Mouse (Mus musculus) liver, embryonic 11.5 days (tissue): ENCODE data around the gene Lpar6. TPM values are rescaled to one million over a fixed set of nuclear protein-coding genes. Genes with fewer than 3 reads are reported as not detected.
A peak's percentile ranks its signal among the peaks of the same experiment; 100 is the strongest.

ENCODE experiments used
- ATAC-seq: fragments of 200-750 bp; cut with Nextera tagmentation; replicated peaks from 2 replicates; pipeline ENCODE4 v1.8.0; 2017; ENCODE audit warnings: moderate number of reproducible peaks, mild to moderate bottlenecking, moderate TSS enrichment, moderate library complexity; ENCODE audit not compliant: low FRiP score
- DNase-seq: peaks from one replicate; pipeline ENCODE4 v3.0.0-alpha.2; 2017; ENCODE audit warnings: low spot score
- H3K27ac ChIP-seq: fragments of 300-500 bp; sonication (generic); 2 replicates; pipeline ENCODE4 v1.5.1; 2014; ENCODE audit warnings: mild to moderate bottlenecking, low read depth, low read length, control low read depth
- H3K27me3 ChIP-seq: fragments of 300-500 bp; sonication (generic); replicated peaks from 2 replicates; pipeline ENCODE4 v1.6.1; 2014; ENCODE audit warnings: low read length, mixed read lengths; ENCODE audit not compliant: control insufficient read depth, insufficient read depth
- H3K36me3 ChIP-seq: fragments of 300-500 bp; sonication (generic); 2 replicates; pipeline ENCODE4 v1.6.1; 2014; ENCODE audit warnings: mild to moderate bottlenecking, low read length, moderate library complexity, mixed read lengths; ENCODE audit not compliant: control insufficient read depth, insufficient read depth
- H3K4me1 ChIP-seq: fragments of 300-500 bp; sonication (generic); replicated peaks from 2 replicates; pipeline ENCODE4 v1.6.1; 2014; ENCODE audit warnings: low read length, mixed read lengths; ENCODE audit not compliant: control insufficient read depth, insufficient read depth
- H3K4me2 ChIP-seq: fragments of 300-500 bp; sonication (generic); 2 replicates; pipeline ENCODE4 v1.6.1; 2014; ENCODE audit warnings: mild to moderate bottlenecking, control low read depth, moderate library complexity
- H3K4me3 ChIP-seq: fragments of 300-500 bp; sonication (generic); 2 replicates; pipeline ENCODE4 v1.5.1; 2014; ENCODE audit warnings: low read depth, low read length, control low read depth
- H3K9ac ChIP-seq: fragments of 300-500 bp; sonication (generic); 2 replicates; pipeline ENCODE4 v1.6.1; 2014; ENCODE audit warnings: low read depth, low read length, control low read depth
- H3K9me3 ChIP-seq: fragments of 300-500 bp; sonication (generic); 2 replicates; pipeline ENCODE4 v1.6.1; 2016; ENCODE audit warnings: low read length, inconsistent platforms, mixed read lengths; ENCODE audit not compliant: control insufficient read depth
- WGBS: fragments of 180-500 bp; shearing (Covaris S2); extraction: QIAGEN DNeasy Blood & Tissue Kit; methylation state at CpG from one replicate; pipeline ENCODE4 v1.1.7; 2014; 5-methylcytosine and 5-hydroxymethylcytosine counted together
- polyA plus RNA-seq: library from polyadenylated mRNA; unstranded; fragments of >200 nt; fragmentation: Nextera tagmentation; extraction: Ambion mirVana; gene quantifications from 2 replicates; pipeline ENCODE4 v1.2.1, GENCODE M21; 2014

The Lpar6 gene
- 9.3 and 9.8 TPM in 2 replicates for polyA plus RNA-seq

DNA sequence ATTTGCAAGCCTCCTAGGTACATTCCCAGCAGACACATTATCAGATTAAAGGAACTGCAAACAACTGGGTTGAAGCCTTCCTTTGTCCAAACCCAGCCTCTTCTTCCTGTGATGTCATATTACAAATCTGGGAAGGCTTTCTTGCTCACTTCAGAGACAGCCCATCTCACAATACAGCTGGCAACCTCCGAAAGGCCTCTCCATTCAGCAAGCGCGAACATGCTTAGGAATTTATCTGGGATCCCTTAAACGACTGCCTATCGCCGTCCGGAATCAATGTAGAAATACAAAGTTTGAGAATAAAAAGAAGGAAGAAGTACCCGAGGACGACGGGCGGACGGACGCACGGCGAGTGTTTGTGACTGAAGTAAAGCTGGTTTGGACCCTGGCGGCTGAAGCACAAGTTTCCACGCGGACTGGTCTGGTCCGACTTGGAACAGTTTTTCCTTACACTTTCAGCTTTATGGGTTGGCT lies at the start of gene Lpar6:
Lpar6 (plus strand) TSS at position 48 of the 474 bp plus-strand sequence.
- peaks cover 13% of the 10 kb centered on the region for H3K4me1 ChIP-seq
- DNase-seq, result peak; percentile 73
- H3K9ac ChIP-seq, result peak within 1 kb of the TSS; percentile 72
- H3K27me3 ChIP-seq, result no peaks in the 10 kb centered on the region
- peak within 1 kb of the TSS; percentile 85 for H3K27ac ChIP-seq
- H3K4me3 ChIP-seq, result peak within 1 kb of the TSS; percentile 57
- under 1% methylated on average over 19 of the region's 19 CpGs for WGBS
- no peaks in the 10 kb centered on the region for H3K9me3 ChIP-seq
- ATAC-seq, result peak; percentile 40; the same call in 1 of the 2 replicates
- H3K4me2 ChIP-seq, result peak within 1 kb of the TSS; percentile 68
- no peaks in the 10 kb centered on the region for H3K36me3 ChIP-seq

DNA sequence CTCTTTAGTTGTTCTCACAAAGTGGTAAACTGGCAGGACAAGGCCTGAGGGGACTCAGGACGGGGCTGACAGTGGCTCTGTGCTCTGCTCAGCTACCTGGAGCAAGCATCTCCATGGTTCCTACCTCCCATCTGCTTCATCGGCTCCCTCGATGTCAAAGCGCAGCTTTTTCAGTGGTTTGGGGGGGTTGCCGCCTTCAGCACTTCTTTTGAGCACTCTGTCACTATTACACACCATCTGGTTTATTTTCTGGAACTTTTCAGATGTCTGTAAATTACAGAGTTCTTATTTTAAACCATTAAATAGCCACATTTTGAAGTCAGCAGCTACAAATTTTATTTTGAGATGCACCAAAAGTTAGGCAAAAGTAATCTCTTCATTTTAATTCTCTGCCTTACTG lies 38.6 kb upstream of the Lpar6 start:
- H3K4me1 ChIP-seq, result no peaks in the 10 kb centered on the region
- H3K27me3 ChIP-seq, result no peaks in the 10 kb centered on the region
- H3K27ac ChIP-seq, result no peak overlapping the region
- ATAC-seq (no peak), DNase-seq (no peak)
- peaks cover 2% of the 10 kb centered on the region; the same call in 1 of the 2 replicates for H3K36me3 ChIP-seq
- H3K4me3 ChIP-seq, result no peak overlapping the region
- no peak overlapping the region for H3K4me2 ChIP-seq
- no peaks in the 10 kb centered on the region for H3K9me3 ChIP-seq
- WGBS, result 76% methylated on average over 5 of the region's 5 CpGs
- no peak overlapping the region for H3K9ac ChIP-seq

DNA sequence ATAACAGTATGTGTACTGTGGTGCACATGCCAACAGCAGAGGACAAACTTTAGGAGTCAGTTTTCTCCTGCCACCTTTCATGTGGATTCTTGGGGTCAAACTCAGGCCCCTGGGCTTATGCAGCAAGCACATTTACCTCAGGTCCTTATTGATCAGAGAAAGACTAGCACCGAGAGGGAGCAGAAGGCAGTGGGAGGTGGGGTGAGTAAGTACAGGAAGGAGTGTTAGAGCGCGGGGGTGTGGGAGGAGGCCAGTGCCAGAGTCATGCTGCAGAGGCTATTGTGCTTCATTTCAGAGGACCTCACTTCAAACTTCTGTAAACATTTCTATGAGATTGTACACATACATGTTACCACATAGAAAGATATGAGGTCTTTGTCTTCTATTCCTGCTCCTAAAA lies 36.2 kb upstream of the Lpar6 start:
- Histone ChIP-seq H3K27me3 (no peaks in the 10 kb centered on the region), H3K4me3 (no peak overlapping the region), H3K9ac (no peak overlapping the region), H3K9me3 (no peaks in the 10 kb centered on the region), H3K27ac (no peak overlapping the region), H3K4me2 (no peak overlapping the region), H3K36me3 (no peaks in the 10 kb centered on the region), H3K4me1 (no peaks in the 10 kb centered on the region)
- 41% methylated on average over 3 of the region's 3 CpGs for WGBS
- no peak for DNase-seq
- no peak for ATAC-seq

DNA sequence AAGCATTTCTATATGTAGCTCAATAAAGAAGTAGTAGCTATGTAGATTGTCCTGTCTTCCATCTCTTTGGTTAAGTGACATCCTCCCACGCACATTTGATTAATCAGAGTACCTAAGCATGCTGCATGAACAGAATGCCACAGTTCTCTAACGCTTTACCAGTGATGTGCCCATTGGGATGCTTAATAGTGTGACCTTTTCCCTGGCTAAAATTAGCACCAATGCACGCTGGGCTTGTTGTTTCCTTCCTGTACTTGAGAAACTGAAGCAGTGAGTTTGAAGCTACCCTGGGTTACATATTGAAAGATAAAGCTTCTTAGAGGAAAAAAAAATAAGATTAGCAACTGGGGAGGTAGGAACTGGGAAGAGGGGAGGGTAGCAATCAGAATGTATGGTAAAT lies 33.7 kb upstream of the Lpar6 start:
- 61% methylated on average over 3 of the region's 3 CpGs for WGBS
- Histone ChIP-seq H3K27ac (no peak overlapping the region), H3K4me1 (no peaks in the 10 kb centered on the region), H3K9ac (no peak overlapping the region), H3K4me2 (no peak overlapping the region), H3K36me3 (no peaks in the 10 kb centered on the region), H3K4me3 (no peak overlapping the region), H3K27me3 (no peaks in the 10 kb centered on the region), H3K9me3 (no peaks in the 10 kb centered on the region)
- DNase-seq (no peak), ATAC-seq (no peak)

DNA sequence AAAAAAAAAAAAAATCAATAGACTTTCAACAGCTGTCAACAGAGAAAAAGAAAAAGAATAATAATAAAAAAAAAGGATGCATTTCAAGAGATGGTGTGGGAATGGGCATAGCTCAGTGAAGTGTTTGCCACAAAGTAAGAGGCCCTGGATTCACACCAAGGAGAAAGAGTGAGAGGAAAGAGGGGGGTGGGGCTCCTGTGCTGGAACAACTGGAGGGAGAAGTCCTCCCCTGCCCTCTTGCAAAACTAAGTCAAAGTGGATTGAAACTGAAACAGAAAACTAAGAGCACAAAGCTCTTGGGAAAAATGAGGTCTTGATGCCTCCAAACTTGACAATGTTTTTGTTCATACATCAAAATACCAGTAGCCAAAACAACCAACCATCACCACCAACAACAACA lies 28.4 kb upstream of the Lpar6 start:
- H3K9ac ChIP-seq, result no peak overlapping the region
- no peaks in the 10 kb centered on the region for H3K27me3 ChIP-seq
- no peak for ATAC-seq

DNA sequence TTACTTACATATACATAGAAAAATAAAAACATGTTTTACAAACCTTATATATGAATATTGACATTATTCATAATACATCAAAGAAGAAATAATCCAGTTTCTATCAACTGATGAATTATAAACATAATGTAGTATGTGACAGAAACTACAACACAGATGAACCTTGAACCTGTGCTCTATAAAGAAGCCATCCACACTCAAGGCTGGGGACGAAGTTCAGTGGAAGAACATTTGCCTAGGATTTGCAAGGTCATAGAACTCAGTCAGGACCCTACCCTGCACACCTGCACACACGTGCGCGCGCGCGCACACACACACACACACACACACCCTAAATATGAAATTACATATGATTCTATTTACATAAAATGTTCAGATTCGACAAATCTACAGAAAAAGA lies 27.5 kb upstream of the Lpar6 start:
- Histone ChIP-seq H3K27ac (no peak overlapping the region), H3K4me2 (no peak overlapping the region), H3K36me3 (no peaks in the 10 kb centered on the region; the same call in 1 of the 2 replicates), H3K27me3 (no peaks in the 10 kb centered on the region), H3K9me3 (no peaks in the 10 kb centered on the region), H3K4me3 (no peak overlapping the region), H3K4me1 (no peaks in the 10 kb centered on the region), H3K9ac (no peak overlapping the region)
- WGBS, result 91% methylated on average over 8 of the region's 8 CpGs
- DNase-seq, result no peak
- ATAC-seq, result no peak

More for the DNA sequence above, 28.4 kb upstream of the Lpar6 start:
- Histone ChIP-seq H3K4me2 (no peak overlapping the region), H3K27ac (no peak overlapping the region), H3K9me3 (no peaks in the 10 kb centered on the region), H3K4me1 (no peaks in the 10 kb centered on the region), H3K36me3 (no peaks in the 10 kb centered on the region; the same call in 1 of the 2 replicates), H3K4me3 (no peak overlapping the region)
- no peak for DNase-seq

DNA sequence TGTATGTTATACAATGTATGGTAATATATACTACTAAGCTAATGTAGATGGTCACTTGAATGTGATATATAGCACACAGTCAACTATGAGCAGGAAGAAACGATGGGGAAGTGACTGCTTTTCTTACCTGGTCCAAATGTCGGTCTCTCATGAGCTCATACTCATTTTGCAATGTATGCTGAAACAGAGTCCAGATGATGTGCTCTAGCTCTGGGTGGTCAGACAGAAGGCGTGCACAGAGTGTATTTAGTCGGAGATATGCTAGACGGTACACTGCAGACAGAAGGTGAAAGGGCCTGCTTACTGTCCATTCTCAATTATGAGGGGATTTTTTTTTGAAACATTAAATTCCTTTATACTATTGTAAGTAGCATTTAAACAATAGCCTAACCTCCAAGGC lies 26.2 kb upstream of the Lpar6 start:
- WGBS, result 82% methylated on average over 5 of the region's 5 CpGs
- ATAC-seq (no peak), DNase-seq (no peak)
- H3K27ac ChIP-seq, result no peak overlapping the region
- no peaks in the 10 kb centered on the region for H3K27me3 ChIP-seq
- H3K4me1 ChIP-seq, result no peaks in the 10 kb centered on the region
- no peaks in the 10 kb centered on the region for H3K9me3 ChIP-seq
- no peak overlapping the region for H3K4me3 ChIP-seq
- no peaks in the 10 kb centered on the region; the same call in 1 of the 2 replicates for H3K36me3 ChIP-seq
- H3K4me2 ChIP-seq, result no peak overlapping the region
- no peak overlapping the region for H3K9ac ChIP-seq

DNA sequence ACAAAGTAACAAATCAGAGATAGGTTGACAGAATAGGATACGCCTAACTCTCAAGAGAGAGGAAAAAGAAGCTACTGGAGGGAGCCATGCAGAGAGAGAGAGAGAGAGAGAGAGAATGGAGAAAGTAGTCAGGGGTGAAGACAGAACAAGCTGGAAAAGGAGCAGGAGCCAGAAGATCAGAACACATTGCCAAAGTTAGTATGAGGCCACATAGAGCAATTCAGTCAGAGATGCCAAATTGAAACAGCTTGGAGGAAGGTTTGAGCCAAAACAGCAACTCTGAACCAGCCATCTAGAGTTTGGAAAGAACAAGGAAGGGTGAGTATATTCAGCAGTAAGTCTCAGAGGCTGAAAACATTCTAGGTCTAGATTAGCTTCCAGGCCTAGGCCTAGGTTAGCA lies 20.6 kb upstream of the Lpar6 start:
- no peaks in the 10 kb centered on the region for H3K27me3 ChIP-seq
- DNase-seq (no peak), ATAC-seq (no peak)
- H3K27ac ChIP-seq, result no peak overlapping the region
- no peak overlapping the region for H3K9ac ChIP-seq
- 73% methylated on average over 1 of the region's 1 CpGs for WGBS
- H3K4me3 ChIP-seq, result no peak overlapping the region
- no peaks in the 10 kb centered on the region for H3K4me1 ChIP-seq
- H3K4me2 ChIP-seq, result no peak overlapping the region
- H3K9me3 ChIP-seq, result no peaks in the 10 kb centered on the region
- no peaks in the 10 kb centered on the region for H3K36me3 ChIP-seq

DNA sequence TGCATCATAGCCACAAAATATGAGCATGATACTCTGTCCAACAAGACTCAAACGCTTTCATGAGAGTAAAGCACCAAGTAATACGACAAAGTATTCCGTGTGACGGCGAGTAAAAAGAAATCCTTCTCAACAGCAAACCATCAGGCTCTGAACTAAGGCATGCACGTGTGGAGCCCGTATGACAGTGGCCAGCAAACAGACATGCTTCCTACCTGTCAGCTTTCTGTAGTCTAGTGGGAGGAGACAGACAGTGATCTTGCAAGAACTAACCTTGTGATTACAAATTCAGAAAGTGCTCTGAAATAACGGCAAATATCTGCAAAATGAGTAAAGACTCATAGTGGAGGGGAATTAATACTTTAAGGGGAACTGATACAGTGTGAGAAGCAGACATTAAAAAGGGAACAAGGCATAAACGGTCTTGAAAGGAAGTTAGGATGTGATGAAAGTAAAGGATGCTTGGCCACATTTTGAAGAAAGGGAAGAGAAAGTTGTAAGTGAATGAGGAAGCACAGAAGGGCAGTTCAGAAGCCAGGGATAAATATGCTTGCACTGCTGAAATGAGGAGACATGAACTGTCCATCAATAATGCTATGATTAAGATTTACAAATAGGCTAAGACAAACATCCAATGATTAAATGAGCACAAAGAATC lies 15.3 kb upstream of the Lpar6 start:
- H3K36me3 ChIP-seq, result no peaks in the 10 kb centered on the region
- no peak overlapping the region for H3K27ac ChIP-seq
- H3K4me1 ChIP-seq, result no peaks in the 10 kb centered on the region; the same call in 1 of the 2 replicates
- H3K4me2 ChIP-seq, result no peak overlapping the region
- ATAC-seq (no peak), DNase-seq (no peak)
- WGBS, result 74% methylated on average over 9 of the region's 9 CpGs
- H3K27me3 ChIP-seq, result no peaks in the 10 kb centered on the region
- no peak overlapping the region for H3K9ac ChIP-seq
- no peaks in the 10 kb centered on the region for H3K9me3 ChIP-seq
- no peak overlapping the region for H3K4me3 ChIP-seq
